Mouse (Mus musculus) thymus, adult 2 months (tissue): ENCODE data around the gene Zfp62.

Experiments used
- CTCF ChIP-seq: fragments of 200-500 bp; IDR thresholded peaks from 2 replicates; pipeline ENCODE4 v1.5.1; 2012; ENCODE audit warnings: mild to moderate bottlenecking, control low read depth, low read length, moderate library complexity, borderline replicate concordance; ENCODE audit not compliant: control insufficient read depth, poor library complexity, insufficient read depth; ENCODE audit errors: extremely low read depth
- POLR2A ChIP-seq: fragments of 200-500 bp; IDR thresholded peaks from 2 replicates; pipeline ENCODE4 v1.6.1; 2012; ENCODE audit warnings: mild to moderate bottlenecking, low read length, control low read depth, moderate library complexity; ENCODE audit not compliant: control insufficient read depth, poor library complexity, insufficient read depth; ENCODE audit errors: extremely low read depth

DNA sequence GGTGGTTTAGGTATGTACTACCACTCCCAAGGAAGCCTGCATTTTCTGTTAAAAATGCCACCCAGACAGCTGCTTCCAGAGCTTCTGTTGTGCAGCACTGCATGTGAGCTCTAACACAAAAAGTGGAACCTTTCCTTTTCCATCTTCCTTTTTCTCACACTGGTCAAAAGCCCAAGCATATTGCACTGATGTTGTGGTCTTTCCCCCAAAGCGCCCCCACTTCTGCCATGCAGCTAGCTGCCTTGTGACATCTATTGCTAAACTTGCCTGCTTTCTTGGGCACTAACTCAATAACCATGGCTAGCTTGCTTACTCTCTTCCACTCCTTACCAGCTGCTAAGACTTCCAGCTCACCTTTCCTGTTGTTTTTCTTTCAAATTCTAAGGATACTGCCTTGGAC is 21.4 kb downstream of the Zfp62 start:
- no peak for TF ChIP-seq POLR2A
- no peak for TF ChIP-seq CTCF
